Mouse (Mus musculus) liver, embryonic 12.5 days (tissue): ENCODE data around the gene Map3k10. TPM values are rescaled to one million over a fixed set of nuclear protein-coding genes. Genes with fewer than 3 reads are reported as not detected.

Experiments
- ATAC-seq: fragments of 200-750 bp; cut with Nextera tagmentation; 2 replicates; pipeline ENCODE4 v1.8.0; 2017; ENCODE audit warnings: moderate number of reproducible peaks, mild to moderate bottlenecking, moderate library complexity
- H3K27ac ChIP-seq: fragments of 300-500 bp; sonication (generic); 2 replicates; pipeline ENCODE4 v1.5.1; 2016; ENCODE audit warnings: mild to moderate bottlenecking
- H3K27me3 ChIP-seq: fragments of 300-500 bp; sonication (generic); replicated peaks from 2 replicates; pipeline ENCODE4 v1.6.1; 2016; ENCODE audit warnings: mild to moderate bottlenecking, moderate library complexity
- H3K36me3 ChIP-seq: fragments of 300-500 bp; sonication (generic); 2 replicates; pipeline ENCODE4 v1.6.1; 2016; ENCODE audit warnings: mild to moderate bottlenecking, moderate library complexity
- H3K4me1 ChIP-seq: fragments of 300-500 bp; sonication (generic); 2 replicates; pipeline ENCODE4 v1.6.1; 2016
- H3K4me2 ChIP-seq: fragments of 300-500 bp; sonication (generic); 2 replicates; pipeline ENCODE4 v1.6.1; 2016; ENCODE audit warnings: mild to moderate bottlenecking, moderate library complexity
- H3K4me3 ChIP-seq: fragments of 300-500 bp; sonication (generic); 2 replicates; pipeline ENCODE4 v1.5.1; 2016; ENCODE audit warnings: mild to moderate bottlenecking, moderate library complexity
- H3K9ac ChIP-seq: fragments of 300-500 bp; sonication (generic); 2 replicates; pipeline ENCODE4 v1.6.1; 2016; ENCODE audit warnings: mild to moderate bottlenecking, moderate library complexity
- H3K9me3 ChIP-seq: fragments of 300-500 bp; sonication (generic); replicated peaks from 2 replicates; pipeline ENCODE4 v1.6.1; 2016; ENCODE audit warnings: mild to moderate bottlenecking, moderate library complexity
- WGBS: fragments of 180-500 bp; shearing (Covaris S2); methylation state at CpG from one replicate; pipeline ENCODE4 v1.1.7; 2016; ENCODE audit not compliant: insufficient replicate concordance; 5-methylcytosine and 5-hydroxymethylcytosine counted together
- polyA plus RNA-seq: library from polyadenylated mRNA; unstranded; fragments of >200 nt; fragmentation: Nextera tagmentation; extraction: Ambion mirVana; gene quantifications from 2 replicates; pipeline ENCODE4 v1.2.1, GENCODE M21; 2016

Map3k10 gene
- polyA plus RNA-seq, 1 experiment from 2014 or later, result 5.7 TPM

GRCm38 (mm10) chr7:27622234-27622633 lies 52.2 kb downstream of the Map3k10 start:
- H3K4me2 ChIP-seq, result no peak overlapping the region
- H3K4me3 ChIP-seq, result no peak overlapping the region
- H3K4me1 ChIP-seq, result no peaks in the 10 kb centered on the region
- 74% methylated on average over 1 of the region's 1 CpGs for WGBS
- no peak for ATAC-seq
- peaks cover 97% of the 10 kb centered on the region for H3K36me3 ChIP-seq
- no peaks in the 10 kb centered on the region for H3K9me3 ChIP-seq
- no peaks in the 10 kb centered on the region for H3K27me3 ChIP-seq
- H3K9ac ChIP-seq, result no peak overlapping the region
- H3K27ac ChIP-seq, result no peak overlapping the region

GRCm38 (mm10) chr7:27621028-27621427 lies 53.4 kb downstream of the Map3k10 start:
- 78% methylated on average over 6 of the region's 6 CpGs for WGBS
- ATAC-seq, result no peak
- H3K4me2 ChIP-seq, result no peak overlapping the region
- no peak overlapping the region for H3K4me3 ChIP-seq
- no peaks in the 10 kb centered on the region for H3K4me1 ChIP-seq
- no peak overlapping the region for H3K9ac ChIP-seq
- no peak overlapping the region for H3K27ac ChIP-seq
- peaks cover 97% of the 10 kb centered on the region for H3K36me3 ChIP-seq
- no peaks in the 10 kb centered on the region for H3K27me3 ChIP-seq
- no peaks in the 10 kb centered on the region for H3K9me3 ChIP-seq

GRCm38 (mm10) chr7:27613751-27614499 lies 60.5 kb downstream of the Map3k10 start:
- no peak for ATAC-seq
- no peaks in the 10 kb centered on the region for H3K9me3 ChIP-seq
- no peak overlapping the region for H3K4me3 ChIP-seq
- peaks cover 9% of the 10 kb centered on the region for H3K4me1 ChIP-seq
- no peak overlapping the region for H3K4me2 ChIP-seq
- no peak overlapping the region for H3K9ac ChIP-seq
- H3K27me3 ChIP-seq, result no peaks in the 10 kb centered on the region
- peaks cover 68% of the 10 kb centered on the region for H3K36me3 ChIP-seq
- 74% methylated on average over 8 of the region's 8 CpGs for WGBS
- H3K27ac ChIP-seq, result no peak overlapping the region

GRCm38 (mm10) chr7:27612940-27613339 lies 61.5 kb downstream of the Map3k10 start:
- H3K4me1 ChIP-seq, result peaks cover 19% of the 10 kb centered on the region
- H3K36me3 ChIP-seq, result peaks cover 68% of the 10 kb centered on the region
- 78% methylated on average over 4 of the region's 4 CpGs for WGBS

GRCm38 (mm10) chr7:27610871-27611270 lies 63.5 kb downstream of the Map3k10 start:
- peaks cover 40% of the 10 kb centered on the region for H3K4me1 ChIP-seq
- no peak overlapping the region for H3K4me2 ChIP-seq
- H3K9me3 ChIP-seq, result no peaks in the 10 kb centered on the region
- H3K27me3 ChIP-seq, result no peaks in the 10 kb centered on the region
- 88% methylated on average over 5 of the region's 5 CpGs for WGBS
- no peak overlapping the region for H3K4me3 ChIP-seq
- no peak overlapping the region for H3K9ac ChIP-seq
- ATAC-seq, result no peak
- peaks cover 59% of the 10 kb centered on the region for H3K36me3 ChIP-seq
- H3K27ac ChIP-seq, result no peak overlapping the region

More at GRCm38 (mm10) chr7:27612940-27613339, 61.5 kb downstream of the Map3k10 start:
- Histone ChIP-seq H3K4me2 (no peak overlapping the region), H3K4me3 (no peak overlapping the region), H3K27ac (no peak overlapping the region), H3K9me3 (no peaks in the 10 kb centered on the region), H3K9ac (no peak overlapping the region), H3K27me3 (no peaks in the 10 kb centered on the region)
- ATAC-seq, result no peak

- Histone ChIP-seq H3K4me1 (peaks cover 45% of the 10 kb centered on the region), H3K27me3 (no peaks in the 10 kb centered on the region), H3K9ac (no peak overlapping the region), H3K4me3 (no peak overlapping the region), H3K9me3 (no peaks in the 10 kb centered on the region), H3K27ac (no peak overlapping the region), H3K36me3 (peaks cover 54% of the 10 kb centered on the region), H3K4me2 (no peak overlapping the region)
- WGBS, result 78% methylated on average over 3 of the region's 3 CpGs
- no peak for ATAC-seq
Observed at GRCm38 (mm10) chr7:27610370-27610769, 64.0 kb downstream of the Map3k10 start.

GRCm38 (mm10) chr7:27609688-27610087 lies 64.7 kb downstream of the Map3k10 start:
- Histone ChIP-seq H3K4me3 (no peak overlapping the region), H3K27ac (0 out of 2 replicates have a peak overlapping the region, but pooled peaks have one; percentile 16), H3K9me3 (no peaks in the 10 kb centered on the region), H3K4me1 (peaks cover 51% of the 10 kb centered on the region), H3K36me3 (peaks cover 54% of the 10 kb centered on the region), H3K27me3 (no peaks in the 10 kb centered on the region), H3K4me2 (no peak overlapping the region), H3K9ac (no peak overlapping the region)
- 73% methylated on average over 2 of the region's 2 CpGs for WGBS
- ATAC-seq, result no peak

- no peaks in the 10 kb centered on the region for H3K27me3 ChIP-seq
- WGBS, result 56% methylated on average over 4 of the region's 4 CpGs
- no peak overlapping the region for H3K4me3 ChIP-seq
- peaks cover 54% of the 10 kb centered on the region for H3K36me3 ChIP-seq
- 0 out of 2 replicates have a peak overlapping the region, but pooled peaks have one; percentile 16 for H3K27ac ChIP-seq
- ATAC-seq, result no peak
- no peaks in the 10 kb centered on the region for H3K9me3 ChIP-seq
- H3K4me1 ChIP-seq, result peaks cover 55% of the 10 kb centered on the region
- no peak overlapping the region for H3K9ac ChIP-seq
- no peak overlapping the region for H3K4me2 ChIP-seq
Observed at GRCm38 (mm10) chr7:27609285-27609684, 65.1 kb downstream of the Map3k10 start.

- no peak overlapping the region for H3K4me2 ChIP-seq
- H3K9ac ChIP-seq, result 0 out of 2 replicates have a peak overlapping the region, but pooled peaks have one; percentile 1
- WGBS, result 91% methylated on average over 3 of the region's 3 CpGs
- no peaks in the 10 kb centered on the region for H3K27me3 ChIP-seq
- no peak overlapping the region for H3K27ac ChIP-seq
- H3K4me1 ChIP-seq, result peaks cover 66% of the 10 kb centered on the region
- H3K4me3 ChIP-seq, result no peak overlapping the region
- H3K36me3 ChIP-seq, result peaks cover 53% of the 10 kb centered on the region
- ATAC-seq, result no peak
- no peaks in the 10 kb centered on the region for H3K9me3 ChIP-seq
Observed at GRCm38 (mm10) chr7:27608130-27608529, 66.3 kb downstream of the Map3k10 start.

- Histone ChIP-seq H3K27me3 (no peaks in the 10 kb centered on the region), H3K4me2 (no peak overlapping the region), H3K9ac (0 out of 2 replicates have a peak overlapping the region, but pooled peaks have one; percentile 1), H3K4me1 (peaks cover 71% of the 10 kb centered on the region), H3K27ac (no peak overlapping the region), H3K9me3 (no peaks in the 10 kb centered on the region), H3K4me3 (no peak overlapping the region), H3K36me3 (peaks cover 56% of the 10 kb centered on the region)
- 85% methylated on average over 5 of the region's 5 CpGs for WGBS
- no peak for ATAC-seq
Observed at GRCm38 (mm10) chr7:27607580-27607979, 66.8 kb downstream of the Map3k10 start.

GRCm38 (mm10) chr7:27606481-27607254 lies 67.7 kb downstream of the Map3k10 start:
- Histone ChIP-seq H3K4me2 (no peak overlapping the region), H3K27me3 (no peaks in the 10 kb centered on the region), H3K9me3 (no peaks in the 10 kb centered on the region), H3K9ac (0 out of 2 replicates have a peak overlapping the region, but pooled peaks have one; percentile 6), H3K4me1 (peaks cover 80% of the 10 kb centered on the region), H3K36me3 (peaks cover 53% of the 10 kb centered on the region), H3K27ac (peak overlapping the region; percentile 40; the same call in 1 of the 2 replicates), H3K4me3 (no peak overlapping the region)
- no peak for ATAC-seq
- WGBS, result 53% methylated on average over 10 of the region's 10 CpGs
